Mouse (Mus musculus) stomach, adult 2 months (tissue): Measurements from ENCODE around the gene Gna15. TPM values are rescaled to one million over a fixed set of nuclear protein-coding genes. Genes with fewer than 3 reads are reported as not detected.

Experiments used
- polyA plus RNA-seq: library from polyadenylated mRNA; depleted of rRNA; stranded (reverse); fragments of >200 nt; gene quantifications from 2 replicates; pipeline ENCODE4 v1.2.3, GENCODE M21; 2012; rRNA removed

Gna15 gene
- 5.4 and 9.1 TPM in 2 replicates for polyA plus RNA-seq

DNA sequence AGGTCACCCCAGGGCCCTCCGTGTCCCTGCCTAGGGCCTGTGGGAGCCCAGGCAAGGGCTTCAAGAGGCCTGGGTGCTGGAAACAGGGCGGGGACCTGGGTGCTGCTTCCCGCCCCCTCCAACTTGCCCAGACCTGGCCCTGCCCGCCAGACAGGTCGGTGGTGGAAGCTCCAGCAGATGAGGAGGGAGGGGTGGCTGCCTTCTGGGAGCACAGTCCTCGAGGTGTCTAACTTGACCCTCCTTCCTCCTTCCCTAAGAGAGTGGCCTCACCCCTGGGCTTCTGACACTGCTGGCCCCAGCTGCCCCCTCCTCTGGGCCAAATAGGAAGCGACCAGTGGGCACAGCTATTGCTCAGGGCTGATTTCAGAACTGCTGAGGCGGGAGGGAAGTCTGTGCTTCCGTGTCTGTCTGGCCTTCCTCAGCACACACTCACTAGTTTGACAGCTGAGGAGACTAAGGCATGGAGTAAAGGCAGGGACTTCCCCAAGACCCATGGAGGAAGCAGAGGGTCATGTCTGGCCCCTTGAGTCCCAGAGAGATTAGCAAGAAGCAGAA, at the start of gene Gna15:
Gene Gna15, minus strand, starts transcription at position 175 of the 555 bp plus-strand sequence.

DNA sequence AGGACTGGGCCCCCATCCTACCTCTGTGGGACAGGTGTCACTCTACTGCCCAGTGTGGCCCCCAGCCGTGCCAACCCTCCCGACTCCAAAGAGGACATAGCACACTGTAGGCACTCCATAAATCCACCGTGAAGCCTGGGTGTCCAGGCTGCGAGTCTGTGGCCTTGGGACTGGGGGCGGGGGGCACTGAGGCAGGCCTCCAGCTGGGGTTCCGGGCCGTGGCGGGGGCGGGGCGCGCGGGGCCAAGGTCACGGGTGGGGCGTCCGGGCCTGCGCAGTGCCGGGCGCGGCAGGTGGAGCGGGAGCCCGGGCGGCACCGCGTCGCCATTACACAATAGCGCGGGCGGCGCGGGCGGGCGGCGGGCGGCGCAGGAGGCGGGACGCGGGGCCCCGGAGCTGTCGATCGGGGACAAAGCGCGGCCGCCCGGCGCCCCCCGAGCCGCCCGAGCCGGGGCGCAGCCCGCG, 35.2 kb upstream of the Gna15 start, which contains the start of gene Aes:
Gene Aes, plus strand, starts transcription at position 326 of the 464 bp plus-strand sequence.

DNA sequence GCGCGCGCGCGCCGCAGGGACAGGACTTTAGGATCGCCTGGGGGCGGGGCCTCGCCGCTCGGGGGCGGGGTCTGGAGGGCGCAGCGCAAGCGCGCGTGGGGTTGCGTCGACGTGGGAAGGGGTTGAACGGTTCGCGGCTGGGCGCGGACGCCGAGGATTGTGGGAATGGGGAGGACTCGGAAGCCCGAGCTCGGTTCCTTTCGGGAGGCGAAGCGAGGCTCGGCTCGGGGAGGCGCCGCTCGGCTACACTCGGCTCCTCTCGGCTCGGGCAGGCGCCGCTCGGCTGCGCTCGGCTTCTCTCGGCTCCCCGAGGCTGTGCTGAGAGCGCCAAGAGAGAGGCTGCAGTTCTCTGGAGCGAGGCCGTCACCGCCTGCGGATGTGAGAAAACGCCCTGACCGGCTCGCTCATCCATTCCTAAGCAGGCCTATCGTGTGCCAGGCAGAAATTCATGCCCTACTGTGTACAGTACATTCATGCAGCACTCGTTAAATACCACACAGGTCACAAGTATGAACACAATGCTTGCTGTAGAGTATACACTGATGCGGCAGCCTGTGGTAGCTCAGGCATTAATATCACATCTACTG, 21.2 kb upstream of the Gna15 start, which contains the start of gene Gna11:
Gene Gna11, minus strand, starts transcription at position 30 of the 587 bp plus-strand sequence.

DNA sequence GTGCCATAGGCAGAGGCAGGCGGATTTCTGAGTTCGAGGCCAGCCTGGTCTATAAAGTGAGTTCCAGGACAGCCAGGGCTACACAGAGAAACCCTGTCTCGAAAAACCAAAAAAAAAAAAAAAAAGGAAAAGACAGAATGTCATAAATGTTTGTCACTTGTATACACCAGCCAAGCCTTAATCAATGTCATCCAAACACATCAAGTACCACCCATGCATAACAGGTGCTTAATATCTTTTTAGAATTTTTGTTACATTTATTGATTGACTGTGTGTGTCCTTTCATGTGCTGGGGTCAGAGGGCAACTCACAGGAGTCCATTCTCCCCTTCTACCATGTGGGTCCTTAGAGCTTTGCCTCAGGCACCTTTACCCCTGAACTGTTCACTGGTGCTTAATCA, 24.0 kb downstream of the Gna15 start, which contains the start of gene S1pr4:
Gene S1pr4, minus strand, starts transcription at position 101 of the 400 bp plus-strand sequence.

GRCm38 (mm10) chr10:81496264-81496901, 27.6 kb downstream of the Gna15 start, which contains the start of gene Ncln:
Gene Ncln (minus strand): TSS chr10:81496392.

GRCm38 (mm10) chr10:81482533-81482889, 41.5 kb downstream of the Gna15 start, which contains the start of gene Celf5:
Gene Celf5 (minus strand): TSS chr10:81482709.

DNA sequence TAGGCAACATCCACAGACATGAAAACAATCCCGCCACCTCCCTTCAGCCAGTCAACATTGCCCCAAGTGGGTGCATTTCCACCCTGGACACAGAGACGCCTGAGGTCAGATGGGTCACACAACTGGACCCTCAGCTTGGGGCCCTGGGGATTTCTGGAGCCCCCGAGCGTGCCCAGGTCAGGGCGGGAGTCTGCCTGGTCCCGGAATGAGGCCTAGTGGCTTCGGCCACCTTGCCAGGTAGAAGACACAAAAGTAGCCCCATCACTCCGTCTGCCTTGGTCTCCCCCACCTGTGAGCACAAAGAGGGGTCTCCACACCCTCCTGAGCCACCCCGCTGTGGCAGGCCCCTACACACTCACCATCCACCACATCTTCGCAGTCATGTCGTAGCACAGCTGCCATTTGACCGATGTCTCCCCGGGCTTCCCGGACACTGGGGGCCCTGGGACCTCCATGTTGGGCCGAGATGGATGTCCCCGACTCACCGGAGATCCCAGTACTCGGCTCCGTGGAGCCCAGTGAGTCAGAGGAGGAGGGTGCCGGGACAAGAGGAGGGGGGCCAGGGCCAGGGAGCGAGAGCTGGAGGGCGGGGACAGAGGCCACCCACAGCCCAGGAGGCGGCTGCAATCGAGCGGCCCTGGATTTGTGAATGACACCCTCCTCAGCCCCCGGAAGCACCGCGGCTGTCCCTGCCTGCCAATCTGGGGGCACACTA, 68.7 kb downstream of the Gna15 start, which contains the start of gene Nfic:
Gene Nfic, minus strand, starts transcription at position 455 of the 715 bp plus-strand sequence.

Other genes with a start within 250 kb of the Gna15 start
- 85.6 and 104 TPM in 2 replicates for gene Tjp3, start 232.6 kb downstream of the Gna15 start, polyA plus RNA-seq
- gene Pip5k1c, start 231.3 kb downstream of the Gna15 start, polyA plus RNA-seq, result 33.5 and 41.8 TPM in 2 replicates
- gene Cactin, start 203.1 kb downstream of the Gna15 start, polyA plus RNA-seq, result 11.9 and 14.7 TPM in 2 replicates
- 17.8 and 29.6 TPM in 2 replicates for gene Tbxa2r, start 195.5 kb downstream of the Gna15 start, polyA plus RNA-seq
- 2.3 TPM in 2 replicates for gene Gipc3, start 181.0 kb downstream of the Gna15 start, polyA plus RNA-seq
- gene Hmg20b, start 173.7 kb downstream of the Gna15 start, polyA plus RNA-seq, result 95.3 and 125 TPM in 2 replicates
- gene Mfsd12, start 166.7 kb downstream of the Gna15 start, polyA plus RNA-seq, result 11.1 and 23.8 TPM in 2 replicates
- 229 and 346 TPM in 2 replicates for gene 4930404N11Rik, start 158.4 kb downstream of the Gna15 start, polyA plus RNA-seq
- 64.1 and 71.5 TPM in 2 replicates for gene Fzr1, start 145.7 kb downstream of the Gna15 start, polyA plus RNA-seq
- 57.2 and 82.1 TPM in 2 replicates for gene Dohh, start 139.8 kb downstream of the Gna15 start, polyA plus RNA-seq
- gene Gm48551, start 139.8 kb downstream of the Gna15 start, polyA plus RNA-seq, result 0.54 and 0.88 TPM in 2 replicates
- gene Gm48552, start 135.2 kb downstream of the Gna15 start, polyA plus RNA-seq, result 1.4 and 1.7 TPM in 2 replicates
- gene Smim24, start 131.2 kb downstream of the Gna15 start, polyA plus RNA-seq, result 455 and 473 TPM in 2 replicates
- gene Nfic, start 68.6 kb downstream of the Gna15 start, polyA plus RNA-seq, result 27.0 and 33.0 TPM in 2 replicates
- gene Celf5, start 41.5 kb downstream of the Gna15 start, polyA plus RNA-seq, result 1.3 and 2.8 TPM in 2 replicates
- gene Ncln, start 27.8 kb downstream of the Gna15 start, polyA plus RNA-seq, result 147 and 177 TPM in 2 replicates
- 1.6 and 3.7 TPM in 2 replicates for gene S1pr4, start 24.1 kb downstream of the Gna15 start, polyA plus RNA-seq
- 64.5 and 66.0 TPM in 2 replicates for gene Gna11, start 21.0 kb upstream of the Gna15 start, polyA plus RNA-seq
- gene Aes, start 35.3 kb upstream of the Gna15 start, polyA plus RNA-seq, result 1,576 and 2,275 TPM in 2 replicates
- 56.0 and 71.7 TPM in 2 replicates for gene Tle2, start 50.3 kb upstream of the Gna15 start, polyA plus RNA-seq
- 10.5 and 11.4 TPM in 2 replicates for gene Tle6, start 76.8 kb upstream of the Gna15 start, polyA plus RNA-seq
- gene BC025920, start 82.0 kb upstream of the Gna15 start, polyA plus RNA-seq, result 0.14 and 0.39 TPM in 2 replicates
- 18.8 and 22.3 TPM in 2 replicates for gene Sirt6, start 103.6 kb upstream of the Gna15 start, polyA plus RNA-seq
- gene Ankrd24, start 104.3 kb upstream of the Gna15 start, polyA plus RNA-seq, result 17.2 and 28.0 TPM in 2 replicates
- gene Gm10778, start 124.8 kb upstream of the Gna15 start, polyA plus RNA-seq, result 0.09 TPM in 1 of 2 replicates, not detected in the other
- gene Zfp433, start 180.6 kb upstream of the Gna15 start, polyA plus RNA-seq, result not detected in 2 replicates
- gene Gm3055, start 246.9 kb upstream of the Gna15 start, polyA plus RNA-seq, result not detected in 2 replicates